Mouse (Mus musculus): Measurements from ENCODE around the gene Asic4. TPM values are rescaled to one million over a fixed set of nuclear protein-coding genes. Genes with fewer than 3 reads are reported as not detected.

The Asic4 gene
- total and polyA plus RNA-seq, 3 experiments: 0.18 to 0.19 TPM; not detected in 1

GRCm38 (mm10) chr1:75445141-75445701, 5.0 kb upstream of the Asic4 start:
- peak; percentile 53 for DNase-seq (ENCODE audit: low read depth, low spot score)
- no peak for TF ChIP-seq GATA1 (IDR thresholded peaks at IDR 0.05; ENCODE audit: low read depth, low read length)
- no peak for TF ChIP-seq RAD21 (IDR thresholded peaks at IDR 0.05; ENCODE audit: low read depth, low read length)
- TF ChIP-seq SIN3A (IDR thresholded peaks at IDR 0.05; ENCODE audit: low read length): no peak; the same call in 1 of the 2 replicates
- no peak for TF ChIP-seq E2F4 (IDR thresholded peaks at IDR 0.05; ENCODE audit: borderline replicate concordance, low read depth, low read length)
- TF ChIP-seq JUND (IDR thresholded peaks at IDR 0.05; ENCODE audit: low read depth, low read length): no peak
- no peak for TF ChIP-seq MEF2A (IDR thresholded peaks at IDR 0.05; ENCODE audit: extremely low read depth, insufficient replicate concordance, low read depth, low read length, poor library complexity, severe bottlenecking)
- TF ChIP-seq ETS1 (IDR thresholded peaks at IDR 0.05; ENCODE audit: low read depth, low read length): peak; percentile 40
- TF ChIP-seq ZKSCAN1 (IDR thresholded peaks at IDR 0.05; ENCODE audit: low read depth, low read length): no peak
- TF ChIP-seq ZMIZ1 (IDR thresholded peaks at IDR 0.05; ENCODE audit: low read depth, low read length): no peak
- no peak for TF ChIP-seq HCFC1 (IDR thresholded peaks at IDR 0.05; ENCODE audit: low read depth, low read length)
- no peak for TF ChIP-seq KAT2A (conservative IDR thresholded peaks at IDR 0.05; ENCODE audit: low read depth, low read length)
- peak; percentile 41; the same call in 1 of the 2 replicates for TF ChIP-seq TCF12 (IDR thresholded peaks at IDR 0.05; ENCODE audit: low read depth, low read length)
- Histone ChIP-seq H3K36me3 (ENCODE audit: control insufficient read depth in 1 of 2, insufficient read depth in 2 of 2, low read length in 2 of 2) (peaks cover 0 to 27% of the 10 kb centered on the region in 2 experiments; a peak in 2 of 4 replicates), H3K27me3 (ENCODE audit: control insufficient read depth in 1 of 2, insufficient read depth in 2 of 2, low read length in 2 of 2) (no peaks in the 10 kb centered on the region; a peak in 1 of 4 replicates), H3K9ac (ENCODE audit: control insufficient read depth, low read depth, low read length, poor library complexity, severe bottlenecking) (peak overlapping the region; percentile 23), H3K9me3 (replicated peaks; ENCODE audit: insufficient read depth, low read length) (no peaks in the 10 kb centered on the region), H3K4me1 (ENCODE audit: control insufficient read depth in 1 of 2, insufficient read depth in 2 of 2, low read length in 2 of 2) (peaks cover 23 to 41% of the 10 kb centered on the region in 2 experiments; a peak in 3 of 4 replicates), H3K4me3 (ENCODE audit: control insufficient read depth in 1 of 2, insufficient read depth in 1 of 2, low read depth in 2 of 2, low read length in 2 of 2) (peak overlapping the region; percentile 15 to 57; a peak in 3 of 4 replicates), H3K79me2 (ENCODE audit: control insufficient read depth, insufficient read depth, low read length, poor library complexity) (no peaks in the 10 kb centered on the region; the same call in 1 of the 2 replicates), H3K27ac (ENCODE audit: control insufficient read depth, low read depth, low read length) (peak overlapping the region; percentile 85; the same call in 1 of the 2 replicates)

DNA sequence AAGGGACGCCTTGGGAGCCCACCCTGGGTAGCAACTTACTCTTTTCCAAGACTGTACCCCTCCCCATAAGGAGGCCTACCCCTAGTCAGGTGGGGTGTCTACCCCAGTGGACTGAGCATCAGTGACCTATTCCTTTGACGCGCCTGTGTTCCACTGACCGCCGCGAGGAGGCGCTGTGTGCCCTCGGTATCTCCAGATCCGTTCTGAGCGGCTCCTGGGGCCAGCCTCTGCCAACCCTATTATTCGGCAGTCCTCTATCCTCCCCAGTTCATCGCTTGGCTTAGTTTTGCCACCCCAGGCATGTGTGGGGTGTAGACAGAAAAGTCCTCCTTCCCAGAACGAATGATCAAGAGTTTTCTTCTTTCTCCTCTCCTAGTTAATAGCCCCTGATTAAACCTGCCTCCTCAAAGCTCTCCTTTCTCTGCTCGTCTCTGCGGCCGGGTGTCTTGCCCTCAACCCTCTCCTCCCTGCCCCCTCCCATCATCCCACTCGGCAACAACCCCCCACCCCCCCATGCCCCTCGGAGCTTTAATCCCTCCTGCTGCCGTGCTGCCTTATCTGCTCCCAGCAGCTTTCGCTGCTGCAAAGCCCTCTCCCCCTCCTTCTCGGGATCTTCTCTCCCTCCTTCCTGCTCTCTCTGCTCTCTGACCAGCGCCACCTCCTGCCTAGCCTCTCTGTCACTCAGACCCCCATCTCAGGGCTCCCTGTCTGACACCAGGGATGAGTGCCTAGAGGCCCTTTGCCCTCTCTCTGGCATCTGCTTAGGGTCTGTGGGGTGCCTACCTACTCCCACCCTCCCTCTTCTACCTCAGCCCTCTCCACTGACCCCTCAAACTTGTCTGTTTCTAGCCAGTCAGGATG, 4.3 kb upstream of the Asic4 start:
- H3K4me1 ChIP-seq (ENCODE audit: control insufficient read depth in 1 of 2, insufficient read depth in 2 of 2, low read length in 2 of 2): peaks cover 23 to 42% of the 10 kb centered on the region in 2 experiments; a peak in 3 of 4 replicates
- H3K79me2 ChIP-seq (ENCODE audit: control insufficient read depth, insufficient read depth, low read length, poor library complexity): no peaks in the 10 kb centered on the region; the same call in 1 of the 2 replicates
- peak overlapping the region; percentile 50 for H3K9ac ChIP-seq (ENCODE audit: control insufficient read depth, low read depth, low read length, poor library complexity, severe bottlenecking)
- peak overlapping the region; percentile 42 to 64 for H3K4me3 ChIP-seq (ENCODE audit: control insufficient read depth in 1 of 2, insufficient read depth in 1 of 2, low read depth in 2 of 2, low read length in 2 of 2)
- H3K27ac ChIP-seq (ENCODE audit: control insufficient read depth, low read depth, low read length): peak overlapping the region; percentile 85
- H3K36me3 ChIP-seq (ENCODE audit: control insufficient read depth in 1 of 2, insufficient read depth in 2 of 2, low read length in 2 of 2): peaks cover 0 to 27% of the 10 kb centered on the region in 2 experiments; a peak in 2 of 4 replicates
- H3K9me3 ChIP-seq (replicated peaks; ENCODE audit: insufficient read depth, low read length): no peaks in the 10 kb centered on the region
- peak; percentile 88 for DNase-seq (ENCODE audit: low read depth, low spot score)
- no peaks in the 10 kb centered on the region; a peak in 1 of 4 replicates for H3K27me3 ChIP-seq (ENCODE audit: control insufficient read depth in 1 of 2, insufficient read depth in 2 of 2, low read length in 2 of 2)
- TF ChIP-seq SIN3A (IDR thresholded peaks at IDR 0.05; ENCODE audit: low read length): 0 out of 2 replicates have a peak, but pooled peaks have one; percentile 2
- TF ChIP-seq NELFE (IDR thresholded peaks at IDR 0.05; ENCODE audit: low read depth, low read length): no peak
- no peak for TF ChIP-seq HCFC1 (IDR thresholded peaks at IDR 0.05; ENCODE audit: low read depth, low read length)
- TF ChIP-seq ZNF384 (IDR thresholded peaks at IDR 0.05; ENCODE audit: low read depth, low read length): no peak
- no peak for TF ChIP-seq MYC (IDR thresholded peaks at IDR 0.05; ENCODE audit: low read depth, low read length)
- TF ChIP-seq KAT2A (conservative IDR thresholded peaks at IDR 0.05; ENCODE audit: low read depth, low read length): no peak
- peak; percentile 82 for TF ChIP-seq MAZ (IDR thresholded peaks at IDR 0.05; ENCODE audit: low read depth, low read length)
- no peak for TF ChIP-seq USF2 (IDR thresholded peaks at IDR 0.05; ENCODE audit: borderline replicate concordance in 1 of 2, insufficient read depth in 1 of 2, low read depth in 1 of 2, low read length in 2 of 2)
- no peak for TF ChIP-seq BHLHE40 (IDR thresholded peaks at IDR 0.05; ENCODE audit: borderline replicate concordance, low read depth, low read length)
- peak; percentile 75 for TF ChIP-seq RAD21 (IDR thresholded peaks at IDR 0.05; ENCODE audit: low read depth, low read length)
- no peak for TF ChIP-seq ELF1 (IDR thresholded peaks at IDR 0.05; ENCODE audit: low read depth, low read length)
- peak; percentile 89 to 98 (median 94) for TF ChIP-seq CTCF (IDR thresholded peaks at IDR 0.05 in 2 of 3, conservative IDR thresholded peaks at IDR 0.05 in 1 of 3; ENCODE audit: control insufficient read depth in 1 of 3, insufficient read depth in 1 of 3, low read depth in 2 of 3, low read length in 3 of 3, poor library complexity in 1 of 3, severe bottlenecking in 1 of 3)
- 0 out of 2 replicates have a peak, but pooled peaks have one; percentile 4 for TF ChIP-seq RCOR1 (IDR thresholded peaks at IDR 0.05; ENCODE audit: low read depth, low read length)
- TF ChIP-seq SMC3 (IDR thresholded peaks at IDR 0.05; ENCODE audit: low read depth, low read length): peak; percentile 77
- TF ChIP-seq ZC3H11A (IDR thresholded peaks at IDR 0.05; ENCODE audit: low read depth, low read length): peak; percentile 66
- TF ChIP-seq ETS1 (IDR thresholded peaks at IDR 0.05; ENCODE audit: low read depth, low read length): peak; percentile 41; the same call in 1 of the 2 replicates
- peak in 1 of 2 experiments; percentile 20; a peak in 1 of 4 replicates for TF ChIP-seq POLR2A (IDR thresholded peaks at IDR 0.05; ENCODE audit: control insufficient read depth in 1 of 2, insufficient read depth in 1 of 2, low read depth in 1 of 2, low read length in 2 of 2, poor library complexity in 1 of 2)
- peak; percentile 51; the same call in 1 of the 2 replicates for TF ChIP-seq GATA1 (IDR thresholded peaks at IDR 0.05; ENCODE audit: low read depth, low read length)
- peak; percentile 38; the same call in 1 of the 2 replicates for TF ChIP-seq TBP (IDR thresholded peaks at IDR 0.05; ENCODE audit: low read depth, low read length)
- TF ChIP-seq MYB (IDR thresholded peaks at IDR 0.05; ENCODE audit: low read depth, low read length): no peak
- no peak for TF ChIP-seq MAX (IDR thresholded peaks at IDR 0.05; ENCODE audit: low read length)

Data from MEL (cell line).